Mouse (Mus musculus) lung, embryonic 15.5 days (tissue): ENCODE results near the gene Tmem200b. TPM values are rescaled to one million over a fixed set of nuclear protein-coding genes. Genes with fewer than 3 reads are reported as not detected.

ENCODE experiments used
- ATAC-seq: fragments of 200-750 bp; cut with Nextera tagmentation; 2 replicates; pipeline ENCODE4 v1.8.0; 2017; ENCODE audit warnings: moderate number of reproducible peaks, borderline replicate concordance; ENCODE audit not compliant: low FRiP score, low TSS enrichment; ENCODE audit errors: extremely low read depth
- H3K27ac ChIP-seq: fragments of 300-500 bp; sonication (generic); 2 replicates; pipeline ENCODE4 v1.5.1; 2015; ENCODE audit warnings: moderate library complexity, mild to moderate bottlenecking, inconsistent platforms
- H3K27me3 ChIP-seq: fragments of 300-500 bp; sonication (generic); 2 replicates; pipeline ENCODE4 v1.6.1; 2015; ENCODE audit warnings: inconsistent platforms
- H3K36me3 ChIP-seq: fragments of 300-500 bp; sonication (generic); 2 replicates; pipeline ENCODE4 v1.6.1; 2015; ENCODE audit warnings: inconsistent platforms
- H3K4me1 ChIP-seq: fragments of 300-500 bp; sonication (generic); 2 replicates; pipeline ENCODE4 v1.6.1; 2015; ENCODE audit warnings: inconsistent platforms
- H3K4me2 ChIP-seq: fragments of 300-500 bp; sonication (generic); 2 replicates; pipeline ENCODE4 v1.6.1; 2015; ENCODE audit warnings: inconsistent platforms, mild to moderate bottlenecking, moderate library complexity
- H3K4me3 ChIP-seq: fragments of 300-500 bp; sonication (generic); 2 replicates; pipeline ENCODE4 v1.5.1; 2015; ENCODE audit warnings: mild to moderate bottlenecking, inconsistent platforms
- H3K9ac ChIP-seq: fragments of 300-500 bp; sonication (generic); 2 replicates; pipeline ENCODE4 v1.6.1; 2015; ENCODE audit warnings: inconsistent platforms
- H3K9me3 ChIP-seq: fragments of 300-500 bp; sonication (generic); 2 replicates; pipeline ENCODE4 v1.6.1; 2016; ENCODE audit warnings: inconsistent platforms
- WGBS: fragments of 180-500 bp; shearing (Covaris S2); methylation state at CpG from one replicate; pipeline ENCODE4 v1.1.7; 2015; 5-methylcytosine and 5-hydroxymethylcytosine counted together
- polyA plus RNA-seq: library from polyadenylated mRNA; unstranded; fragments of >200 nt; fragmentation: Nextera tagmentation; extraction: Ambion mirVana; gene quantifications from 2 replicates; pipeline ENCODE4 v1.2.1, GENCODE M21; 2015

Gene Tmem200b
- polyA plus RNA-seq, 1 experiment from 2014 or later = 1.1 TPM

DNA sequence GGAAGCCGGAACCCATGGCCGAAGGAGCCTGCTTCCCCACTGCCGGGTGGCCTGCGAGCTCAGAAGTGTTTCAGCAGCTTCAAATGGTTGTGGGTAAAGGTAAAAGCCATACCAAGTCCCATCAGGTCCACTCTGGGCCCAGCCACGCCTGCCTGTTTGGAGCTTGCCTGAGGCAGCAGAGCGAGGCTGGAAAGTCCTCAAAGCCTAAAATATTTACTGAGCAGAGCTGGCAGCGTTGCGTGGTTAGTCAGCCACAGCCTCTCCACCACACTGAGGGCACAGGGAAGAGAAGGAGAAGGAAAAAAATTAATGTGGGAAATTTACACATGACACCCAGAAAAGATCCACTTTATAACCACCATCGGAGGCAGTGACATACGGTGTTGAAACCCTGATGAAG, 8.0 kb upstream of the Tmem200b start:
- Histone ChIP-seq H3K27me3 (peaks cover 64% of the 10 kb centered on the region), H3K4me1 (peaks cover 37% of the 10 kb centered on the region), H3K9me3 (no peaks in the 10 kb centered on the region), H3K27ac (no peak overlapping the region), H3K4me2 (no peak overlapping the region), H3K9ac (no peak overlapping the region), H3K4me3 (no peak overlapping the region), H3K36me3 (no peaks in the 10 kb centered on the region)
- 53% methylated on average over 10 of the region's 10 CpGs for WGBS
- ATAC-seq = no peak

- H3K4me2 ChIP-seq = no peak overlapping the region
- H3K4me3 ChIP-seq = no peak overlapping the region
- ATAC-seq = no peak
These were observed 7.4 kb upstream of the Tmem200b start for GRCm38 (mm10) chr4:131914046-131914643.

DNA sequence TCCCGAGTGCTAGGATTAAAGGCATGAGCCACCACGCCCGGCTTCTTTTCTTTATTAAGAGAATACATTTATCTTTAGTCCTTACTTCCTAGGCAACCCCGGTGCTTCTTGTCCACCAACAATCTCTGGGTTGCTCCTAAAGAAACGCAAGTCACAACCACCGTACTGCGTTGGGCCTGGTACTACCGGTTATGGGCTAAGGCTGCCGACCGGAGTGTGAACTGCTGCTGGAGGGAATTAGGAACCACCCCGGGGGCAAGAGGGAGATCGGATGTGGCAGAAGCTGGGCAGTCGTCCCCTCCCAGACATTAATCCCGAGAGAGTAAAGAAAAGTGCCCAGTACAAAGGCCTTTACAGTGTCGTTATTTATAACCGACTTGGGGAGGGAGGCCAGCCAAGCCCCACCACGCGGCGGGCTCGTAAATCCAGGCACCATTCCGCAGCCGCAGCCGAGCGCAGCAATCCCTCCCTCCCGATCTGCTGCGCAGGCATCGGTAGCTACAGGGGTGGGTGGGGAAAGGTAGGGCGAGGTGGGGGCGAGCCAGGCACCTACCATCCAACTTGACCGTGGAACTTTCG, 6.6 kb upstream of the Tmem200b start:
- peaks cover 79% of the 10 kb centered on the region for H3K27me3 ChIP-seq
- peak overlapping the region; percentile 53 for H3K4me2 ChIP-seq
- no peak for ATAC-seq

More at GRCm38 (mm10) chr4:131914046-131914643, 7.4 kb upstream of the Tmem200b start:
- 16% methylated on average over 9 of the region's 9 CpGs for whole genome bisulfite sequencing
- H3K27me3 ChIP-seq = peaks cover 70% of the 10 kb centered on the region
- H3K9ac ChIP-seq = no peak overlapping the region
- peaks cover 44% of the 10 kb centered on the region for H3K4me1 ChIP-seq
- no peaks in the 10 kb centered on the region for H3K36me3 ChIP-seq
- no peak overlapping the region for H3K27ac ChIP-seq
- H3K9me3 ChIP-seq = no peaks in the 10 kb centered on the region

DNA sequence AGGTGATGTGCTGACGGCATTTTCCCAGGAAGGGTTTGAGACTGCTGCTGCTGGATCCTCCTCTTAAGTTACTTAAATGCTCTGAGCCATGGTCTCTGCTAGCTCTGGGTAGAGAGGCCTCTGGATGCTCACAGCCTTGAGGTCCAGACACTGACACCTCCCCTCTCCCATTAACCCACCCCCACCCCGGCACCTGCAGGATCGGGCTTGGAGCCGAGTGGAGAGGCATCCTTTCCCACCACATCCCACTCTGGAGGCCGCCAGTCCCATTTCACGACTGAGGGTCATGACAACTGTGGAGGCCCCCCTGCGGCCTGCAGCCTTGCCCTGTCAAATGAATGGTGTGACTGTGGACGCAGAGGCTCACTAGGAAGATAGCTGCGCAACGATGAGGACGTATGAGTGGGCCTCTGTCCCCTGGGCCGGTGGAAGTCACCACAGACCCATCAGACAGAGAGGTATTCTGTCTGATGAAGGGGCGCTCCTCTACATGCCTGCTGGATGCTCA, 5.7 kb upstream of the Tmem200b start:
- Histone ChIP-seq H3K27me3 (peaks cover 88% of the 10 kb centered on the region), H3K4me3 (no peak overlapping the region), H3K9me3 (no peaks in the 10 kb centered on the region), H3K4me1 (peaks cover 49% of the 10 kb centered on the region), H3K27ac (no peak overlapping the region), H3K9ac (no peak overlapping the region), H3K4me2 (peak overlapping the region; percentile 53; the same call in 1 of the 2 replicates), H3K36me3 (no peaks in the 10 kb centered on the region)
- WGBS = 25% methylated on average over 13 of the region's 13 CpGs
- no peak for ATAC-seq

More for the DNA sequence above, 6.6 kb upstream of the Tmem200b start:
- H3K36me3 ChIP-seq = no peaks in the 10 kb centered on the region
- H3K27ac ChIP-seq = no peak overlapping the region
- 0 out of 2 replicates have a peak overlapping the region, but pooled peaks have one; percentile 8 for H3K9ac ChIP-seq
- peaks cover 49% of the 10 kb centered on the region for H3K4me1 ChIP-seq
- 5% methylated on average over 31 of the region's 31 CpGs for WGBS
- no peaks in the 10 kb centered on the region for H3K9me3 ChIP-seq
- H3K4me3 ChIP-seq = peak overlapping the region; percentile 23

GRCm38 (mm10) chr4:131916425-131916824, 5.1 kb upstream of the Tmem200b start:
- WGBS = 10% methylated on average over 15 of the region's 15 CpGs
- Histone ChIP-seq H3K9ac (no peak overlapping the region), H3K27me3 (peaks cover 93% of the 10 kb centered on the region), H3K27ac (no peak overlapping the region), H3K4me3 (no peak overlapping the region), H3K4me2 (no peak overlapping the region), H3K4me1 (peaks cover 51% of the 10 kb centered on the region), H3K36me3 (no peaks in the 10 kb centered on the region), H3K9me3 (no peaks in the 10 kb centered on the region)
- ATAC-seq = no peak

- Histone ChIP-seq H3K4me1 (peaks cover 58% of the 10 kb centered on the region), H3K9me3 (no peaks in the 10 kb centered on the region), H3K9ac (no peak overlapping the region), H3K27ac (no peak overlapping the region), H3K4me3 (no peak overlapping the region), H3K36me3 (no peaks in the 10 kb centered on the region), H3K4me2 (no peak overlapping the region), H3K27me3 (peaks cover 94% of the 10 kb centered on the region)
- no peak for ATAC-seq
- 64% methylated on average over 10 of the region's 10 CpGs for WGBS
These were observed 4.5 kb upstream of the Tmem200b start for GRCm38 (mm10) chr4:131917010-131917555.

DNA sequence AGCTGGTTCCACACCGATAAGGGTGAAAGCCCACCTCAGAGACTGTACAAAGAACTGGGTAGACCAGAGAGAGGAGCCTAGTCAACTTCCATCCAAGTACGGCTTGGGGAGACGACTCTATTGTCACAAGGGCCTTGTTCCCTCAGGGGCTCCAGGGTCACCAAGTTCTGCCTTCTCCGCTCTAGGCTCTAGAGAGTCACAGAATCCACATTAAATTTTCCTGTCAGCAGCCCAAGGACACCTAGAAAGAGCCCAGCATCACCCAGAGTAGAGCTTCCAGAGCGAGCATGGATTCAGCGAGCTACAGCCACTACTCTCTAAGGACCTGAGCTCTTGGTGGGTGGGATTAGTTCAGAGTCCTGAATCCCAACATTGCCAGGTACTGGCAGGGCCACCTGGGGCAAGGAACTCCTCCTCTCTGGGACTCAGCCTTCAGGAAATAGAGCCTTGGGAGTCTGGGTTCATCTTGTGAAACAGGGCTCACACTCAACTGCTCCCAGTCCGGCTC, 3.5 kb upstream of the Tmem200b start:
- Histone ChIP-seq H3K4me3 (no peak overlapping the region), H3K9me3 (no peaks in the 10 kb centered on the region), H3K27me3 (peaks cover 94% of the 10 kb centered on the region), H3K4me1 (peaks cover 64% of the 10 kb centered on the region), H3K4me2 (no peak overlapping the region), H3K9ac (no peak overlapping the region), H3K27ac (no peak overlapping the region), H3K36me3 (no peaks in the 10 kb centered on the region)
- 66% methylated on average over 7 of the region's 7 CpGs for WGBS
- no peak for ATAC-seq

DNA sequence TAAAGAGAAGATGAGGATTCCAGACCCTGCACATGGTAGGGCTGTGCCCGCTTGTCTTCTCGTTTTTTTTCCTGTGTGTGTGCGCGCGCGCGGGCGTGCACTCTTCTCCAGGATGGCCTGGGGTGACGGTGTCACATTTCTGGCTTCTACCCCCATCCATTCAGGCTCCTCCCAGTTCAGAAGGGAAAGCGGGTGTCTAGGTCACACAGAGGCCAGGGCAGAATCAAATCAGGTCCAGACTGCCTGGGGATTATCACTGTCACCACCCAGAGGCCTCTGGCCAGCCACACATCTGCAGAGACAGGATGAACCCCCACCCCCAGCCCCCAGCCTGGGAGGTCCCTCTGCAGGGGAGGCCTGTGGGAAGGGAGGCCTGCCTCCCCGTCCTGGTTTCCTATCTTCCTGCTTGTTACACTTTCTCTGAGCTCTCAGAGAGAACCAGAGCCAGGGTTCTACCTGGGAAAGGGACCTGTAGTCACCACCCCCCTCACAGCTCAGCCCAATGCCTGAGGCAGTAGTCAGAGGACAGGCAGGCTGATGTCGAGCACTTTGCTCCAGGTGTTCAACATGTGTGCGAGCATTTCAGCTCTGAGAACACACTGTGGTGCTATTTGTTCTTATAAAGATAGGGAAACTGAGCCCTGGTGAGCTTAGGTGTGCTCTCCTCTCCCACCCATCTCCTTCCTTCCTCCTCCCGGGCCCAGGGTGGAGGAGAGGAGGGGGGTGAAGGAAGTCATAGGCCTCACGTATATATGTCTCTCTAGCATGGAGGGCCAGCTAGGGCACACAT, 2.7 kb upstream of the Tmem200b start:
- Histone ChIP-seq H3K36me3 (no peaks in the 10 kb centered on the region), H3K4me2 (peak overlapping the region; percentile 12; the same call in 1 of the 2 replicates), H3K27me3 (peaks cover 93% of the 10 kb centered on the region), H3K9ac (no peak overlapping the region), H3K27ac (no peak overlapping the region), H3K4me1 (peaks cover 60% of the 10 kb centered on the region), H3K9me3 (no peaks in the 10 kb centered on the region), H3K4me3 (no peak overlapping the region)
- WGBS = 12% methylated on average over 15 of the region's 15 CpGs
- ATAC-seq = peak; percentile 25; the same call in 1 of the 2 replicates

DNA sequence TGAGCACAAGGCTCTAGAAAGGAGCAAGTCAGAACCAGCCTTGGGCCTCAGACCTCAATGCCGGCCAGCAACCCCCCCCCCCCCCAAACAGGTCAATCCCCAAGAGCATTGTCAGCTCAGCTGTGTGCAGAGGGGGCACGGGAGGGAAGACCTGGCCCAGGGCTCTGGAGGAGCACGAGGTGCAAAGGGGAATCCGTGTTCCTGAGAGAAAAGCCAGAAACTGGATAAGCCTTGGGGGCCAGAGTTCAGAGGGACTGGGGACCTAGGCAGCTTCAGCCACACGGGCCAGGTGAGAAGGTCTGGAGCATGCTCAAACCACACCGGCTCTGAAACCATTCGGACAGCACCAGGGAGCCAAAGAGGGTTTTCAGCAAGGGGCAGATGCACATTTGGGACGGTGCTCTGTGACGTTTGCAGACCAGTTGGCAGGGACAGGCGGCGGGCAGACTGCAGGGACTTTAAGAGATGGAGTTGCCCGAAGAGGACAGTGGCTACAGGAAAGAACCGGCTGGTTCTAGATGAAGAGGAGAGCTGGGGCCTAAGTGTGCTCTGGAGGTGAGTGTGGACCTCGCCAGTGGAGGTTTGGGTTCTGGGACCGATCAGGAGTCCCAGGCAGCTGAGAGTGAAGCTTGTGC, 1.9 kb upstream of the Tmem200b start:
- no peaks in the 10 kb centered on the region; the same call in 1 of the 2 replicates for H3K36me3 ChIP-seq
- H3K9me3 ChIP-seq = no peaks in the 10 kb centered on the region
- peak overlapping the region; percentile 65 for H3K4me3 ChIP-seq
- peaks cover 87% of the 10 kb centered on the region for H3K27me3 ChIP-seq
- H3K9ac ChIP-seq = no peak overlapping the region
- WGBS = 19% methylated on average over 15 of the region's 15 CpGs
- peaks cover 55% of the 10 kb centered on the region for H3K4me1 ChIP-seq
- ATAC-seq = no peak
- H3K27ac ChIP-seq = peak overlapping the region; percentile 78
- H3K4me2 ChIP-seq = peak overlapping the region; percentile 89

- H3K4me1 ChIP-seq = peaks cover 50% of the 10 kb centered on the region
- WGBS = under 1% methylated on average over 51 of the region's 51 CpGs
These were observed 1.4 kb upstream of the Tmem200b start for GRCm38 (mm10) chr4:131920141-131920594.

More at GRCm38 (mm10) chr4:131920141-131920594, 1.4 kb upstream of the Tmem200b start:
- Histone ChIP-seq H3K4me2 (peak overlapping the region; percentile 89), H3K4me3 (peak overlapping the region; percentile 65), H3K9me3 (no peaks in the 10 kb centered on the region), H3K9ac (peak overlapping the region; percentile 64), H3K27ac (peak overlapping the region; percentile 78), H3K27me3 (peaks cover 83% of the 10 kb centered on the region), H3K36me3 (peaks cover 5% of the 10 kb centered on the region)
- peak; percentile 1; the same call in 1 of the 2 replicates for ATAC-seq
